Mouse (Mus musculus) monocyte, adult 2 months (primary cell): Measurements from ENCODE around the gene Mmp11.

ENCODE experiments used
- DNase-seq, 2 experiments: peaks; one replicate each; pipeline ENCODE4 v3.0.0; 2022; ENCODE audit warnings: low spot score in 2 of 2, low read depth in 1 of 2

The Mmp11 gene

DNA sequence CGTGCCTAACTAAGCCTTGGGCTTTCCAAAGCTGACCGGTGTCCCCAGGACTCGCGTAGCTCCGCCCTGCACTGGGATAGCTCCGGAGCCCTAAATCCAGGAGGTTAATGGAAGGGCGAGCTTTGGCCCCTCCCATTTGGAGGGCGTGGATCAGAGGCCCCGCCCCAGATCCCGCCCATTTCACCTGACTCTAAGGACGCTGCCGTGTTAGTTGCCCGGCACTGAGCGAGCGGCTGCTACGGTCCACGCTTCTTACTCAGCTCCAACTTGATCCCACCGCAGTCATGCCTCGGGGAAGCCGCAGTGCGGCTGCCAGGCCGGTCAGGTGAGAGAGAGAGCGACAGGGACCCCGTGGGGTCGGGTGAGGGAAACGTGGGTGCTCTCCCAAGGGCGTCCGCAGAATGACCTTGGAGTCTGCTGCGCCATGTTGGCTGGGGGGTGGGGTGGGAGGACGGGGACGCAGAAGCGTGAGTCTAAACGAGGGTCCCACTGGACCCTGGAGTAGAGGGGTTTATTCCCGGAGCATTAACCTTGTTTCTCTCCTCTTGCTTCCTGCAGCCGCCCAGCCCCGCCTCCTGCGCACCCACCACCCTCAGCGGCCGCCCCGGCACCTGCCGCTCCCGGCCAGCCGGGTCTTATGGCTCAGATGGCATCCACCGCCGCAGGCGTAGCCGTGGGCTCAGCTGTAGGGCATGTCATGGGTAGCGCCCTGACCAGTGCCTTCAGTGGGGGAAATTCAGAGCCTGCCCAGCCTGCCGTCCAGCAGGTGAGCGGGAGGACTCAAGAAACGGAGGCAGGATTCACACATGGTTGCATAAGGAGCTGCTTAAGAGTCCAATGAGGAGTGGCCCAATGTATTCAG lies at the start of gene Mmp11:
TSS of gene Mmp11 (minus strand) at position 817 of the 862 bp plus-strand sequence.
- DNase-seq, result no peak

DNA sequence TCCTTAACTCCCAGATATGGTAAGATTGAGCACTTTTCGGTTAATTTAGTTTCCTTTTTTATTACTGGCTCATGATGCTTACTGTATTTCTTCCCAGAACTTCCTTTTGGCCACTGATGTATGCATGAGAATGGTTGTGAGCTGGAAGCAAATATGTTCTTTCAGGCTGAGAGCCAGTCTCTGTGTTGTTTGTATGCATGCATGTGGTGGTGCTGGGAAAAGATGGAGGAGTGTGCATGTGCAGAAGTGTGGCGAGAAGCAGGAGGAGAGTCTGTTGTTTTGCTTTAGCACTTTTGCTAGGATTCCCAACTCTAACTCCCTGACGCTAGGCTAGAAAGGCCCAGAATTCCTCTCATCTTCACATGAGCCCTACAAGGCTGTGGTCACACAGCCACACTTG lies 43.1 kb upstream of the Mmp11 start:
- DNase-seq, result no peak

GRCm38 (mm10) chr10:75978835-75979157 lies 42.5 kb upstream of the Mmp11 start:
- DNase-seq, result no peak

- no peak for DNase-seq
These were observed 42.0 kb upstream of the Mmp11 start for GRCm38 (mm10) chr10:75978119-75978834.

GRCm38 (mm10) chr10:75975216-75975615 lies 38.9 kb upstream of the Mmp11 start:
- DNase-seq, result no peak

DNA sequence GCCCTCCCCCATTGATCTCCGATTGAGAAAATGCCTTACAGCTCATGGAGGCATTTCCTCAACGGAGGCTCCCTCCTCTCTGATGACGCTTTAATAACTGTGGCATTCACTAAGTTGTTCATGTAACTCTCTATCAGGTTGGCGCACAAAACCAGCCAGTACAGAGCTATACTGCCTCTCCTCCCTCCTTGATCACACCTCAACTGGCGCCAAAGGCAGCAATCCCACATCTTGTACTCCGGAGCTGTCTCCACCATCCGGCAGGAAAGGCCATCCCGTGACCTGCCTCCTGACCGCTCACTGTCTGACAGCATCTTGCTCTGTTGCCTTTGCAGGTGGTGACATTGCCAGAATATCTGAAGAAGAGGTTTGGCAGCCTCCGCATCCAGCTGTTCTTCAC lies 37.5 kb upstream of the Mmp11 start:
- DNase-seq, result no peak

DNA sequence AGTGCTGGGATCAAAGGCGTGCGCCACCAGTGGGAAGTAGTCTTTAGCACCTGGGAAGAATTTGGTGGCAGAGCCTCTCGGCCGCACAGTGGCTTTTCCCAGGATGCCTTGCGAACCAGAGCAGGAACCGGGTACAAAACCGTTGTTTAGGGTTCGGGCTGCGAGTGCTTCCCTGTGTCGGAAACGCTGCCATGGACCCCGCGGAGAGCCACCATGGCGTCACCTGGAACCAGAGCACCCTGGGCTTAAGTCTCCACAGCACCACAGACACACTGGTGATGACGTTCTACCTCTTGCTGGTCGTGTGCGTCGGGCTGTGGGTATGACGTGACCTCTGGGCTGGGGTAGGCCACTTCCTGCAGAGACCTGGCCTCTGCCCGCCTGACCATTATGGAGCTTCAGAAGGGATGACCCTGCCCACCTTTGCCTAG lies 18.1 kb upstream of the Mmp11 start, which contains the start of gene Gm5134:
TSS of gene Gm5134 (plus strand) at position 134 of the 431 bp plus-strand sequence.
- no peak for DNase-seq

DNA sequence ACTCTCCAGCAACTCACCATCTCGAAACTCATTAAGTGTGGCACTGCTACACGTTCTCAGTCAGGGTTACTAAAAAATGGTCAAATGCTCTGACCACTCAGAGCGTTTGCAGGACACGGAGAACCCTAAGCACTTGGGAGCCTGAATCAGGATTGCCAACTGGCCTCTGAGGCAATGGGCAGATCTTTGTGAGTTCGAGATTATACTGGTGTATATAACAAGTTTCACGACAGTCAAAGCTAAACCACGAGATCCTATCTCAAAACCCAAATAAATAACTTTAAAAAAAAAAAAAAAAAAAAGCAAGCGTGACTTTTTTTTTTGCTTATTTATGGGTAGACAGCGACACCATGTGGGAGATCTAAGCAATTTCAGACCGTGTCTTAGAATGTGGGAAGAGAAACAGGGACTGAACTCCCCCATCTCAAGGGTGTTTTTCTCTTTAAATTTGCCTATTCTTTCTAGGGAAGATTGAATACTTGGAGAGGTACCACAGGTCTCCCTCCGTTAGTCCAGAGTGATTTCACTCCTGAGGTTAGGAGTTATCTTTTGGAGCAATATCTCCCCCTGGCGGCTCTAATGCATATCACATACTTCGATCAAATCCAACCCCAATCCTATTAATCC lies 15.2 kb upstream of the Mmp11 start:
- peak; percentile 9 to 30 for DNase-seq

- no peak for DNase-seq
These were observed 14.5 kb upstream of the Mmp11 start for GRCm38 (mm10) chr10:75950791-75951210.

DNA sequence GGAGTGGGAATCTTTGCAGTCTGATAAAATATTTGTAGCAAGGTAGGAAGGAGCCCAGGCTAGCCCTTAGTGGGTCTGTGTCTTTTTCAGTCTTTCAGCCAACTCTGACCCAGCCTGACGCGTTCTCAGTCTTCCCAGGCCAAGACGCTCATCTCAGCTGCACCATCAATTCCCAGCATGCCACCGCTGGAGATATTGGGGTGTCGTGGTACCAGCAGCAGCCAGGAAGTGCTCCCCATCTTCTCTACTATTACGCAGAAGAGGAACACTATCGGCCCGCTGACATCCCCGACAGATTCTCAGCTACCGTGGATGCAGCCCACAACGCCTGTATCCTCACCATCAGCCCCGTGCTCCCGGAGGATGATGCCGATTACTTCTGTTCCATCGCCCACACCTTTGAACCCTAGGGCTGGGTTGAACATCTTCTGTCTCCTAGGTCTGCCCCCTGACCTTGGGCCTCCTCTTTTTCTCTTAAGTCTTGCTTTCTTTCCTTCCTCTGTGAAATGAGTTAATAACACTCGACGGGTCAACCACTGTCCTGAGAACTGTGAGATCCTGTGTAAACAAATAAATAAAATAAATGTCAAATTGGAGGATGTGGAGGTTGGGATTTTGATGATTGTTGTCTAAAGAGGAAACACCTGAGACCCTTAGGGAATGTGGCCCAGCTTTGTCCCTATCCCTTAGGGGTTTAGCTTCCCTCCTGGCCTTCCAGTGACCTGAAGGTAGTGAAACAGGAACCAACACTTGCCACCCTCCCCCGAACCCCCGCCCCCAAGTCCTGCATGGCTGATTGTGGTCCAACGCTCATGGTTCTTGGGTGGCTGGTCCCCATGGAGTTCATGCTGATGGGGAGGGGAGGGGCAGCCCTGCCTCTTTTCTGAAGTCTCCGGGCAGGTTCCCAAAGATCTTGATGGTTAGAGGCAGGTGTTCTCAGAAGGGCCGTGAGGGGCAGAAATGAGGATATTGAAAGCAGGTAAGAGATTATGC lies 13.1 kb upstream of the Mmp11 start:
- no peak for DNase-seq

DNA sequence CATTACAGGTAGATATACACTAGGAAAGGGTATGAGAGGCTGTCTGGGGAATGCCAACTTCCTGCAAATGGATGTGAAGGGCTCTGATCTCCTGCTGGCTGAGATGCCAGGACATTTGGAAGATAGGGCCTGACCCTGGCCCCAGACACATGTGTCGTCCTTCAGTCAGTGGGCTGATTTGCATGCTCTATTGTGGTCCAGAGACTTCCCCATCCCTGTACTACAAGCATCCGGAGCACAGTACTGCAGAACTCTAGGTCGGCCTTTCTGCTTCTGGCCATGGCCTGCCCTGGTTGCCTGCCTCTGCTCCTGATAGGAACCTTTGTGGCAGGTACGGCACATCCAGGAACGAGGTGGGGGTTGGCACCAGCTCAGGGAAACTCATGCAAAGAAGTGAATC lies 11.8 kb upstream of the Mmp11 start:
- no peak for DNase-seq

- no peak for DNase-seq
These were observed 9.6 kb upstream of the Mmp11 start for GRCm38 (mm10) chr10:75945896-75946295.

- DNase-seq, result no peak
These were observed 8.9 kb upstream of the Mmp11 start for GRCm38 (mm10) chr10:75945213-75945612.

DNA sequence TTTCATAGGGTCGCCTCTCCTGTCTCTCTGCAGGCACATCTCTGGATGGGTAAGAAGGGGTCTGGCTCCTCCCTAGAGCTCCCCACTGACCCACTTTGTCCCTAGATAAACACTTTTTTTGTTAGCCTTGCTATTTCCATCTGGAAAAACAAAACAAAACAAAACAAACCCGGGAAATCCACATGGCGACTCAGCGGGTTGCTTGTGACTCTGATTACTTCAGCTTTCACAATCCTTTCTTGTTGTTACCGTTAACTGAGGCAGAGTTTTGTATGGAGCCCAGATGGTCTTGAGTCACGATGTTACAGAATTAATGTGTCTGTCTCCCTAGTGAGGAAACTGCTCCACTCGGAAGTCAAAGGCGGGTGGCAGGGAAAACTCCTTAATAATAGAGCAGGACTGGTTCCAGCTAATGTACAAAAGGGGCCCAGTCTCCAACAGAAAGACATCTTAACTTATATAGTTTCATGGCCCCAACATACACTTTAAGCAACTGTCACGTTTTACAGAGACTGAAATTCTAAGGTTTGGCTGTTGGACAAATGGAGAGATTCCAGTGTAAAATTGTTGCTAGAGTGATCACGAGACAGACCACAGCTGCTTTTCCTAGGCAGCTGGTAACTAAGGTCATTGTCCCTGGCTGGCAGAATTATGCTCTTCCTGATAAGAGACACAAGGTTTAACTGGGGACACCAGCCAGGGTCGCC lies 7.9 kb upstream of the Mmp11 start:
- no peak for DNase-seq

DNA sequence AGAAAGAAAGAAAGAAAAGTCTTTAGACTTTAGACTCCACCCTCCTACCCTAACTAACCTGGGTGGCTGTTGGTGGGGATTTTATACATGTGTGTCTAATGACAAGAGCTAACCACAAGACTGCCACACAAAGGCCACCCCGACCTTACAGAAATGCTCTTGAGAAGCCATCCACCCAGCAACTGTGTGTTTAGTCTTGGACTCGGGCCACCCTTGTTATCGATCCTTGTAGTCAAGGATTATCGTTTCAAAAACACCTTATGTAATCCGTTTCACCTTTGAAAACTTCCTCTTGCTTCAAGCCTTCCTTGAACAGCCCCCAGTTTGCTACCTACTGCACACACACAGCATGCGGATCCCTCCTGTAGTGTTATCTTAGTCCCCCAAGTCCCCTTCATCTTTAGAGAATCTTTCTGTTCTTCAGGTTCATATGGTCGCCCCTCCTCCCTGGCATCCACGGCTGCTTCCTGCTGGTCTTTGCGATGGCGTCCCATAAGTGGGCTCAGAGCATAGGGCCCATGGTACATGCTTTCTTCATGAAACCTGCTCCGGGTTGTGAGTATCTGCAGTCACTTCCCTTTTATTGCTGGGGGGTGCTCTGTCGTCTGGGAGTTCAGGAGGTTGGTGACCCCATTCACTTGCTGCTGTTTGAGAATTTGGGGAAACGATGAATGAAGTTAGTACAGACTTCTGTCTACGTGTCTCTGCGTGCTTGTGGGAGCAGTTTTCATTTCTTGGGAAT lies 6.6 kb upstream of the Mmp11 start, which contains the start of gene Vpreb3:
TSS of gene Vpreb3 (plus strand) at position 322 of the 742 bp plus-strand sequence.
- DNase-seq, result no peak

- no peak for DNase-seq
These were observed 4.9 kb upstream of the Mmp11 start for GRCm38 (mm10) chr10:75941042-75941824.

GRCm38 (mm10) chr10:75940520-75940919 lies 4.2 kb upstream of the Mmp11 start, which contains the start of gene Gm867:
TSS of gene Gm867 (minus strand) at chr10:75940672.
- DNase-seq, result no peak

DNA sequence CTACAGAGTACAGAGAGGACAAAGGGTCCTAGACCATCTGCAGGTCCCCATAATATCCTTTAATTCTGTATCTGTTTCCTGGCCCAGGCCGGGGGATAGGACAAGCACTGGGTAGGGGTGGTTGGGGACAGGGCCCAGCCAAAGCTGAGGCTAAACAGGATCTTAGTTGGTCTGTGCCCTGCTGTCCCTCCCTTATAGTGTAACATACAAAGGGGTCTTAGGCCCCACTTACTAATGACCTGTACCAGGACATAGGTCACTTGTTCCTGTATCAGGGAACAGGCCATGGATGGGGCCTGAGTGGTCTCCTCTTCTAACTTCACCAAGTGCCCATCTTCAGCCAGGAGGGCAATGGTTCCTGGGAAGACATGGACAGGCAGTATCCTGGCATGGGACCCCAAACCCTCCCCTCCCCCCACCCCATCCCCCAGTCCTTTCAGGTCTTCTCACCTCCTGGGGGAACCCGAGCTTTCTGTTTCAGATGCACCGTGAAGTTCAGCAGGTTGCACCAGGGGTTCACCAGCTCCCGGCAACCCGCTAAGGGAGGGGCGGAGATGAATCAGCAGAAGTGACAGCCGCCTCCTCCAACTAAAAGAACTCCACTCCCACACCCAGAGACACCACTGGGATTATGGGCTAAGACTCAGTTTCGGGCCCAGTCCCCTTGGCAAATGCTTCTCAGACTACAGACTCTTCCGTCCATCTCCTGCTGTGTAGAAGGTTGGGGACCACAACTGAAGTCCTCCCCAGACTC lies 3.4 kb upstream of the Mmp11 start:
- no peak for DNase-seq
